Mouse (Mus musculus) E14TG2a.4 (cell line): ENCODE measurements around the gene Srgn.

ENCODE experiments used
- CTCF ChIP-seq: conservative IDR thresholded peaks from 2 replicates; pipeline ENCODE4 v1.5.1; 2014; ENCODE audit warnings: low read length
- NANOG ChIP-seq: IDR thresholded peaks from 2 replicates; pipeline ENCODE4 v1.6.1; 2014; ENCODE audit warnings: borderline replicate concordance, low read length, mixed read lengths
- POU5F1 ChIP-seq: IDR thresholded peaks from 2 replicates; pipeline ENCODE4 v1.6.1; 2014; ENCODE audit warnings: low read length, borderline replicate concordance

- TF ChIP-seq CTCF (no peak), POU5F1 (no peak), NANOG (no peak)
Observed at GRCm38 (mm10) chr10:62545759-62546158, 18.5 kb upstream of the Srgn start.
